Mouse (Mus musculus) left cerebral cortex, postnatal 25 days (tissue): Measurements from ENCODE around the gene Surf2. TPM values are rescaled to one million over a fixed set of nuclear protein-coding genes. Genes with fewer than 3 reads are reported as not detected.

Source experiments
- DNase-seq, 2 experiments: peaks; one replicate each; pipeline ENCODE4 v3.0.0; 2022; ENCODE audit warnings: low spot score in 2 of 2, mixed read lengths in 1 of 2
- intact Hi-C: fragments of 180-260 bp; cut with DNase I; formaldehyde crosslinking; loops from one replicate; pipeline ENCODE4 v1.15.1; 2025
- total RNA-seq, 2 experiments: library from RNA; stranded (reverse); gene quantifications; 2 replicates each; pipeline ENCODE4 v1.2.3; 2021

Surf2 gene
- total RNA-seq, 2 experiments from 2014 or later: 33.4 to 37.1 TPM

- no peak for DNase-seq
- intact Hi-C loops: no loop called here
Observed at GRCm38 (mm10) chr2:26952193-26952592, 36.0 kb downstream of the Surf2 start.

- peak in 1 of 2 experiments; percentile 31 for DNase-seq
Observed at GRCm38 (mm10) chr2:26952866-26953265, 36.7 kb downstream of the Surf2 start.

GRCm38 (mm10) chr2:26954735-26955395 is 38.7 kb downstream of the Surf2 start:
- DNase-seq: no peak
- intact Hi-C loops: no loop called here

More at GRCm38 (mm10) chr2:26952866-26953265, 36.7 kb downstream of the Surf2 start:
- intact Hi-C loops: no loop called here

- DNase-seq: no peak
- intact Hi-C loops: no loop called here
Observed at GRCm38 (mm10) chr2:26956811-26957487, 40.8 kb downstream of the Surf2 start.

- intact Hi-C loops: no loop called here
- DNase-seq: no peak
Observed at GRCm38 (mm10) chr2:26957488-26957859, 41.3 kb downstream of the Surf2 start.

- DNase-seq: no peak
- intact Hi-C loops: no loop called here
Observed at GRCm38 (mm10) chr2:26960756-26961155, 44.6 kb downstream of the Surf2 start.

- intact Hi-C loops: loop anchor here (1.0 kb wide), 2 partner anchors 31 to 45 kb away; partner anchors contain the start of genes Cacfd1 and Surf4
- DNase-seq: peak; percentile 93 to 98
Observed at GRCm38 (mm10) chr2:26963923-26964723, 48.0 kb downstream of the Surf2 start, which contains the start of gene Rexo4. Gene Rexo4 (minus strand): TSS chr2:26964386.

GRCm38 (mm10) chr2:26964724-26965370 is 48.7 kb downstream of the Surf2 start:
- intact Hi-C loops: loop anchor here (1.0 kb wide), 2 partner anchors 32 to 44 kb away; partner anchors contain the start of genes Cacfd1 and Surf4
- DNase-seq: no peak

GRCm38 (mm10) chr2:26967262-26967661 is 51.1 kb downstream of the Surf2 start:
- intact Hi-C loops: no loop called here
- DNase-seq: no peak

Other genes with a start within 250 kb of the Surf2 start
- not detected for gene Lcn4, start 245.1 kb upstream of the Surf2 start, total RNA-seq
- not detected for gene Abo, start 51.4 kb upstream of the Surf2 start, total RNA-seq
- 10 to 100 TPM; 23.4 to 28.0 TPM for gene Surf6, start 13.5 kb upstream of the Surf2 start, total RNA-seq
- gene Med22, start 5.7 kb upstream of the Surf2 start, total RNA-seq: 10 to 100 TPM; 41.9 to 45.0 TPM
- gene Rpl7a, start 5.6 kb upstream of the Surf2 start, total RNA-seq: 100 to 1,000 TPM; 229 to 238 TPM
- gene Surf1, start 163 bp downstream of the Surf2 start, total RNA-seq: 10 to 100 TPM; 89.6 to 98.4 TPM
- 10 to 100 TPM; 51.1 to 56.4 TPM for gene Surf4, start 17.6 kb downstream of the Surf2 start, total RNA-seq
- under 1 TPM; 0.43 to 0.73 TPM for gene Stkld1, start 17.7 kb downstream of the Surf2 start, total RNA-seq
- 10 to 100 TPM; 56.0 to 56.9 TPM for gene Rexo4, start 48.0 kb downstream of the Surf2 start, total RNA-seq
- 1 to 10 TPM; 1.6 to 2.6 TPM for gene Adamts13, start 57.0 kb downstream of the Surf2 start, total RNA-seq
- gene Cacfd1, start 93.6 kb downstream of the Surf2 start, total RNA-seq: 10 to 100 TPM; 44.1 to 45.9 TPM
- gene Slc2a6, start 111.6 kb downstream of the Surf2 start, total RNA-seq: 10 to 100 TPM; 30.5 to 31.1 TPM
- gene Mymk, start 155.8 kb downstream of the Surf2 start, total RNA-seq: under 1 TPM; 0.32 to 0.60 TPM
- gene Adamtsl2, start 163.0 kb downstream of the Surf2 start, total RNA-seq: 10 to 100 TPM; 19.5 to 24.7 TPM
- 100 to 1,000 TPM; 104 to 113 TPM for gene Fam163b, start 226.1 kb downstream of the Surf2 start, total RNA-seq
- gene Dbh, start 248.9 kb downstream of the Surf2 start, total RNA-seq: under 1 TPM; 0.62 to 0.89 TPM